Comparison of ENCODE assay signal across 2 mouse cellular contexts in genomic region chr19:42197066-42197465, GRCm38 (mm10).
TF ChIP-seq lines count a peak whose summit lies in the region.

No protein-coding gene starts in this region.

TF ChIP-seq in CH12.LX, 34 proteins besides CTCF, POLR2A, EP300 and RAD21:
- TF ChIP-seq RCOR1 (conservative IDR thresholded peaks at IDR 0.05; ENCODE audit: low read depth, low read length) (no peak), E2F4 (IDR thresholded peaks at IDR 0.05; ENCODE audit: insufficient replicate concordance, low read depth, low read length) (no peak), SMC3 (IDR thresholded peaks at IDR 0.05; ENCODE audit: low read depth, low read length) (peak; percentile 16; the same call in 1 of the 2 replicates), MXI1 (IDR thresholded peaks at IDR 0.05; ENCODE audit: low read depth, low read length) (no peak)

TF ChIP-seq in MEL, 35 proteins besides CTCF, POLR2A, EP300 and RAD21:
- TF ChIP-seq MAZ (IDR thresholded peaks at IDR 0.05; ENCODE audit: low read depth, low read length) (no peak), SMC3 (IDR thresholded peaks at IDR 0.05; ENCODE audit: low read depth, low read length) (peak; percentile 48)
